Mouse (Mus musculus): Measurements from ENCODE around the gene Naa25. TPM values are rescaled to one million over a fixed set of nuclear protein-coding genes. Genes with fewer than 3 reads are reported as not detected.

Naa25 gene
- polyA plus RNA-seq, 1 experiment: 6.5 TPM

Other genes starting within 250 kb of the Naa25 start
- gene Ptpn11, start 206.5 kb upstream of the Naa25 start, polyA plus RNA-seq (2012; rRNA removed): 20.0 and 25.5 TPM in 2 replicates
- 373 and 383 TPM in 2 replicates for gene Rpl6, start 193.5 kb upstream of the Naa25 start, polyA plus RNA-seq (2012; rRNA removed)
- gene Hectd4, start 177.7 kb upstream of the Naa25 start, polyA plus RNA-seq (2012; rRNA removed): 9.5 and 20.5 TPM in 2 replicates
- 99.6 and 125 TPM in 2 replicates for gene Trafd1, start 12.3 kb upstream of the Naa25 start, polyA plus RNA-seq (2012; rRNA removed)
- gene Tmem116, start 54.0 kb downstream of the Naa25 start, polyA plus RNA-seq (2012; rRNA removed): 6.6 and 9.1 TPM in 2 replicates
- 43.5 and 53.7 TPM in 2 replicates for gene Erp29, start 54.6 kb downstream of the Naa25 start, polyA plus RNA-seq (2012; rRNA removed)
- not detected in 2 replicates for gene Adam1b, start 105.5 kb downstream of the Naa25 start, polyA plus RNA-seq (2012; rRNA removed)
- 2.6 and 4.6 TPM in 2 replicates for gene Adam1a, start 147.5 kb downstream of the Naa25 start, polyA plus RNA-seq (2012; rRNA removed)
- 0.10 and 0.27 TPM in 2 replicates for gene Gm42878, start 147.5 kb downstream of the Naa25 start, polyA plus RNA-seq (2012; rRNA removed)
- gene Mapkapk5, start 148.0 kb downstream of the Naa25 start, polyA plus RNA-seq (2012; rRNA removed): 65.2 and 67.8 TPM in 2 replicates
- gene Aldh2, start 195.9 kb downstream of the Naa25 start, polyA plus RNA-seq (2012; rRNA removed): 215 and 293 TPM in 2 replicates
- gene Acad12, start 221.0 kb downstream of the Naa25 start, polyA plus RNA-seq (2012; rRNA removed): 6.6 and 8.4 TPM in 2 replicates

Measured in large intestine, adult 2 months (tissue).